Mouse (Mus musculus): Measurements from ENCODE around the gene Fbxl12. TPM values are rescaled to one million over a fixed set of nuclear protein-coding genes. Genes with fewer than 3 reads are reported as not detected.

The Fbxl12 gene
- total RNA-seq, 2 experiments from 2014 or later: 6.3 to 18.2 TPM

GRCm38 (mm10) chr9:20581175-20581634 lies 63.4 kb downstream of the Fbxl12 start, which contains the start of gene Zfp846:
Gene Zfp846, plus strand, starts transcription at chr9:20581291.
- ATAC-seq (replicated peaks; ENCODE audit: poor library complexity, severe bottlenecking): peak; percentile 100

GRCm38 (mm10) chr9:20576591-20576990 lies 68.0 kb downstream of the Fbxl12 start:
- no peak for ATAC-seq (replicated peaks; ENCODE audit: poor library complexity, severe bottlenecking)

GRCm38 (mm10) chr9:20571060-20571459 lies 73.5 kb downstream of the Fbxl12 start:
- no peak for ATAC-seq (replicated peaks; ENCODE audit: poor library complexity, severe bottlenecking)

Other genes with a start within 250 kb of the Fbxl12 start
- gene Zfp26, start 184.6 kb downstream of the Fbxl12 start, total RNA-seq (2014; fragmentation: Nextera tagmentation): 19.6 and 28.9 TPM in 2 replicates
- 21.0 and 29.0 TPM in 2 replicates for gene Zfp26, start 184.6 kb downstream of the Fbxl12 start, total RNA-seq (2017)
- 18.3 and 22.9 TPM in 2 replicates for gene Zfp426, start 152.0 kb downstream of the Fbxl12 start, total RNA-seq (2014; fragmentation: Nextera tagmentation)
- gene Zfp426, start 152.0 kb downstream of the Fbxl12 start, total RNA-seq (2017): 22.1 and 22.6 TPM in 2 replicates
- gene Zfp266, start 123.3 kb downstream of the Fbxl12 start, total RNA-seq (2014; fragmentation: Nextera tagmentation): 40.0 and 43.5 TPM in 2 replicates
- 33.1 and 38.8 TPM in 2 replicates for gene Zfp266, start 123.3 kb downstream of the Fbxl12 start, total RNA-seq (2017)
- 7.1 and 7.3 TPM in 2 replicates for gene Zfp846, start 63.5 kb downstream of the Fbxl12 start, total RNA-seq (2014; fragmentation: Nextera tagmentation)
- 4.7 and 13.0 TPM in 2 replicates for gene Zfp846, start 63.5 kb downstream of the Fbxl12 start, total RNA-seq (2017)
- 459 and 544 TPM in 2 replicates for gene Ubl5, start 1.9 kb downstream of the Fbxl12 start, total RNA-seq (2014; fragmentation: Nextera tagmentation)
- gene Ubl5, start 1.9 kb downstream of the Fbxl12 start, total RNA-seq (2017): 101 and 107 TPM in 2 replicates
- 14.8 and 22.5 TPM in 2 replicates for gene Pin1, start 7.3 kb upstream of the Fbxl12 start, total RNA-seq (2014; fragmentation: Nextera tagmentation)
- gene Pin1, start 7.3 kb upstream of the Fbxl12 start, total RNA-seq (2017): 16.1 and 22.4 TPM in 2 replicates
- not detected in 2 replicates for gene Olfm2, start 101.6 kb upstream of the Fbxl12 start, total RNA-seq (2014; fragmentation: Nextera tagmentation)
- 0.09 TPM in 1 of 2 replicates, not detected in the other for gene Olfm2, start 101.6 kb upstream of the Fbxl12 start, total RNA-seq (2017)
- 0.28 and 0.41 TPM in 2 replicates for gene Col5a3, start 170.3 kb upstream of the Fbxl12 start, total RNA-seq (2014; fragmentation: Nextera tagmentation)
- 0.60 and 0.62 TPM in 2 replicates for gene Col5a3, start 170.3 kb upstream of the Fbxl12 start, total RNA-seq (2017)
- not detected in 2 replicates for gene Rdh8, start 173.7 kb upstream of the Fbxl12 start, total RNA-seq (2014; fragmentation: Nextera tagmentation)
- not detected in 2 replicates for gene Rdh8, start 173.7 kb upstream of the Fbxl12 start, total RNA-seq (2017)
- gene A230050P20Rik, start 223.9 kb upstream of the Fbxl12 start, total RNA-seq (2014; fragmentation: Nextera tagmentation): 13.8 and 44.1 TPM in 2 replicates
- gene A230050P20Rik, start 223.9 kb upstream of the Fbxl12 start, total RNA-seq (2017): 14.4 and 16.1 TPM in 2 replicates
- gene Angptl6, start 235.0 kb upstream of the Fbxl12 start, total RNA-seq (2014; fragmentation: Nextera tagmentation): 1.5 and 2.5 TPM in 2 replicates
- 0.52 and 1.4 TPM in 2 replicates for gene Angptl6, start 235.0 kb upstream of the Fbxl12 start, total RNA-seq (2017)
- 88.0 and 115 TPM in 2 replicates for gene Ppan, start 243.4 kb upstream of the Fbxl12 start, total RNA-seq (2014; fragmentation: Nextera tagmentation)
- 172 and 173 TPM in 2 replicates for gene Ppan, start 243.4 kb upstream of the Fbxl12 start, total RNA-seq (2017)